Mouse (Mus musculus) hematopoietic stem cell, adult 5-6 weeks (primary cell): Measurements from ENCODE around the gene Ecel1. TPM values are rescaled to one million over a fixed set of nuclear protein-coding genes. Genes with fewer than 3 reads are reported as not detected.

Experiments
- ATAC-seq, 2 experiments: fragments of 125-278 bp in 1 of 2; replicated peaks in 1 of 2; 2 replicates each; pipeline ENCODE4 v1.8.0; 2016 to 2017; ENCODE audit warnings: inconsistent platforms in 2 of 2, mild to moderate bottlenecking in 2 of 2, moderate number of reproducible peaks in 2 of 2, low read depth in 1 of 2, moderate TSS enrichment in 1 of 2; ENCODE audit not compliant: low FRiP score in 2 of 2, poor library complexity in 2 of 2, severe bottlenecking in 2 of 2, insufficient read depth in 1 of 2, low TSS enrichment in 1 of 2
- total RNA-seq: library from RNA; stranded (forward); fragments of 172-1452, 232-1000 nt; gene quantifications from 2 replicates; pipeline ENCODE4 v1.2.3, GENCODE M21; 2017

Ecel1 gene
- total RNA-seq = not detected in 2 replicates

GRCm38 (mm10) chr1:87156199-87156587, at the start of gene Ecel1:
Ecel1 (minus strand) TSS chr1:87156521.
- no peak for ATAC-seq

- ATAC-seq = no peak
Measured at GRCm38 (mm10) chr1:87205502-87205901, 49.2 kb upstream of the Ecel1 start.

- ATAC-seq = no peak
Measured at GRCm38 (mm10) chr1:87205038-87205437, 48.7 kb upstream of the Ecel1 start.

GRCm38 (mm10) chr1:87204465-87204864, 48.1 kb upstream of the Ecel1 start, which contains the start of gene Chrng:
Chrng (plus strand) TSS chr1:87204657.
- ATAC-seq = no peak

GRCm38 (mm10) chr1:87203779-87204178, 47.5 kb upstream of the Ecel1 start:
- no peak for ATAC-seq

GRCm38 (mm10) chr1:87201848-87202247, 45.5 kb upstream of the Ecel1 start:
- no peak for ATAC-seq

GRCm38 (mm10) chr1:87200811-87201210, 44.5 kb upstream of the Ecel1 start:
- no peak for ATAC-seq

- no peak for ATAC-seq
Measured at GRCm38 (mm10) chr1:87198119-87199065, 42.1 kb upstream of the Ecel1 start.

GRCm38 (mm10) chr1:87197296-87197695, 41.0 kb upstream of the Ecel1 start:
- ATAC-seq = no peak

GRCm38 (mm10) chr1:87190429-87190828, 34.1 kb upstream of the Ecel1 start, which contains the start of gene Chrnd:
Chrnd (plus strand) TSS chr1:87190607.
- no peak for ATAC-seq

GRCm38 (mm10) chr1:87187037-87187355, 30.7 kb upstream of the Ecel1 start:
- ATAC-seq = peak in 1 of 2 experiments; percentile 41; a peak in 1 of 4 replicates

GRCm38 (mm10) chr1:87186261-87187036, 30.1 kb upstream of the Ecel1 start:
- 0 out of 4 replicates have a peak, but pooled peaks of 1 of the 2 experiments have one; percentile 1 for ATAC-seq

GRCm38 (mm10) chr1:87185526-87185925, 29.2 kb upstream of the Ecel1 start:
- ATAC-seq = no peak

- peak; percentile 38 to 40; a peak in 2 of 4 replicates for ATAC-seq
Measured at GRCm38 (mm10) chr1:87184751-87185139, 28.4 kb upstream of the Ecel1 start.

GRCm38 (mm10) chr1:87183998-87184750, 27.9 kb upstream of the Ecel1 start:
- no peak for ATAC-seq

- ATAC-seq = no peak
Measured at GRCm38 (mm10) chr1:87183013-87183412, 26.7 kb upstream of the Ecel1 start, which contains the start of gene Prss56. Prss56 (plus strand) TSS chr1:87183313.

GRCm38 (mm10) chr1:87180896-87181295, 24.6 kb upstream of the Ecel1 start:
- no peak for ATAC-seq
